In the genomic region with DNA sequence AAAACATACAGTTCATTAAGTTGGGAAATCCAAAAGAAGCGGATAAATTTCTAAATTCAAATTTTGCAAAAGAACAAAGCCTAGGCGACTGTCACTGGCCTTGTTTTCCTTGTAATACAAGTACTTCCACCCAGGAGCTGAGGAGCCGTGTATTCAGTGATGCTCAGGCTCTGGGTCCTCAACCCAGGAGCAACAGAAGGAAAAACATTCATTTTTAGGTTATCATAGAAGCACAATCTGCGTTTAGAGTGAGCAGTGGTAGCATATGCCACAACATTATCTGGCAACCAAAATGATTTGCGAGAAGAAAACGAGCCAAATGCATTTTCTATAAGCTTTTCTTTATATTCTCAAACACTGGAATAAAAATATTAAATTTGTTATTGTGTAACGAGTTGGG, we compare ENCODE assay signal across 24 mouse cellular contexts.
"Had no signal": no experiment of that assay in that cellular context is flagged by ENCODE, and none has a peak within 500 bp of the region (broad histone marks: within the 10 kb centered on the region; RNA-seq: fewer than 3 reads in every experiment).

No protein-coding gene starts in this region.

- H3K27ac ChIP-seq: kidney, embryonic 15.5 days; limb, embryonic 10.5 days; limb, embryonic 13.5 days; liver, embryonic 12.5 days; liver, embryonic 15.5 days; lung, embryonic 15.5 days; midbrain, embryonic 10.5 days; midbrain, embryonic 13.5 days; stomach, postnatal 0 days had no signal

- ATAC-seq: liver, embryonic 12.5 days; midbrain, embryonic 13.5 days; midbrain, embryonic 16.5 days had no signal

- H3K9ac ChIP-seq: kidney, embryonic 15.5 days; limb, embryonic 13.5 days; liver, embryonic 12.5 days; liver, embryonic 15.5 days; lung, embryonic 15.5 days; midbrain, embryonic 13.5 days had no signal

- H3K9me3 ChIP-seq: kidney, embryonic 15.5 days; limb, embryonic 10.5 days; limb, embryonic 13.5 days; liver, embryonic 12.5 days; liver, embryonic 15.5 days; lung, embryonic 15.5 days; megakaryocyte, embryonic 14.5 days; midbrain, embryonic 10.5 days; midbrain, embryonic 13.5 days had no signal

- H3K4me3 ChIP-seq: kidney, embryonic 15.5 days; limb, embryonic 10.5 days; limb, embryonic 13.5 days; liver, embryonic 12.5 days; liver, embryonic 15.5 days; lung, embryonic 15.5 days; megakaryocyte, embryonic 14.5 days; midbrain, embryonic 10.5 days; midbrain, embryonic 13.5 days; myocyte had no signal

- H3K27me3 ChIP-seq: kidney, embryonic 15.5 days; limb, embryonic 13.5 days; liver, embryonic 12.5 days; liver, embryonic 15.5 days; lung, embryonic 15.5 days; megakaryocyte, embryonic 14.5 days; midbrain, embryonic 13.5 days had no signal

- H3K4me1 ChIP-seq: kidney, embryonic 15.5 days; limb, embryonic 10.5 days; limb, embryonic 13.5 days; liver, embryonic 12.5 days; liver, embryonic 15.5 days; lung, embryonic 15.5 days; megakaryocyte, embryonic 14.5 days; midbrain, embryonic 10.5 days; midbrain, embryonic 13.5 days had no signal

- H3K36me3 ChIP-seq: kidney, embryonic 15.5 days; limb, embryonic 10.5 days; limb, embryonic 13.5 days; liver, embryonic 12.5 days; liver, embryonic 15.5 days; lung, embryonic 15.5 days; midbrain, embryonic 10.5 days; midbrain, embryonic 13.5 days had no signal

- DNase-seq: kidney, adult 8-10 months; kidney, postnatal 10 days; kidney, postnatal 36 days; layer of hippocampus, postnatal 36 days; liver; lung, adult 18-20 months; lung, postnatal 10 days; lung, postnatal 36 days; right cerebral cortex, postnatal 4 days; thymus, adult 2 months; thymus, postnatal 14 days; thymus, postnatal 4 days had no signal

- H3K4me2 ChIP-seq: kidney, embryonic 15.5 days; limb, embryonic 13.5 days; liver, embryonic 12.5 days; liver, embryonic 15.5 days; lung, embryonic 15.5 days; midbrain, embryonic 13.5 days had no signal
